Mouse (Mus musculus): ENCODE results near the gene H2-M10.6.

DNA sequence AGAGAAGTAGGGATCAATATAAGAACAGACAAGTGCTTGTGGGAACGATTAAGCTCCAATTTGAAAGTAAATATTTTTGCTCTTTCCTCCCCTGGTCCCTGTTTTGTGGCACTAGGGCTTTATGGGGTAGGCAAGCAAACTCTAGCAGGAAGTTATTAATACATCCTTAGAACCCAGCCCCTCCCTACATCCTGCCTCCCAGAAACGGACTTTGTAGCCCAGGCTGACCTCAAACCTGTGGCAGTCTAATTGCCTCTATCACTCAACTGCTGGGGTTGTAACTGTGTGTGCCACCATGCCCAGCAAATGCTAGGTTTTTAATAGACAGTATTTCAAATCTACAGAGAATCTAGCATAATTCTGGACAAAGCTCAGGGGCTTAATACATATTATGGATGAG, 49.7 kb downstream of the H2-M10.6 start:
- TF ChIP-seq CTCF (IDR thresholded peaks at IDR 0.05; ENCODE audit: low read depth, low read length) (no peak), EP300 (IDR thresholded peaks at IDR 0.05; ENCODE audit: insufficient read depth, low read depth, low read length) (no peak), POLR2A (IDR thresholded peaks at IDR 0.05; ENCODE audit: insufficient read depth, low read length) (no peak)

Measured in ES-Bruce4 (cell line).